Mouse (Mus musculus): Measurements from ENCODE around the gene AA986860. TPM values are rescaled to one million over a fixed set of nuclear protein-coding genes. Genes with fewer than 3 reads are reported as not detected.

Gene AA986860
- under 1 TPM; 0.68 to 0.88 TPM for total RNA-seq (2021)
- long read RNA-seq, experiment 1, partial matches to known transcripts = 0 of 1 reads
- long read RNA-seq, experiment 1, other reads (novel, unspliced or antisense) = 1 of 1 reads
- long read RNA-seq, experiment 2 = 0 reads

DNA sequence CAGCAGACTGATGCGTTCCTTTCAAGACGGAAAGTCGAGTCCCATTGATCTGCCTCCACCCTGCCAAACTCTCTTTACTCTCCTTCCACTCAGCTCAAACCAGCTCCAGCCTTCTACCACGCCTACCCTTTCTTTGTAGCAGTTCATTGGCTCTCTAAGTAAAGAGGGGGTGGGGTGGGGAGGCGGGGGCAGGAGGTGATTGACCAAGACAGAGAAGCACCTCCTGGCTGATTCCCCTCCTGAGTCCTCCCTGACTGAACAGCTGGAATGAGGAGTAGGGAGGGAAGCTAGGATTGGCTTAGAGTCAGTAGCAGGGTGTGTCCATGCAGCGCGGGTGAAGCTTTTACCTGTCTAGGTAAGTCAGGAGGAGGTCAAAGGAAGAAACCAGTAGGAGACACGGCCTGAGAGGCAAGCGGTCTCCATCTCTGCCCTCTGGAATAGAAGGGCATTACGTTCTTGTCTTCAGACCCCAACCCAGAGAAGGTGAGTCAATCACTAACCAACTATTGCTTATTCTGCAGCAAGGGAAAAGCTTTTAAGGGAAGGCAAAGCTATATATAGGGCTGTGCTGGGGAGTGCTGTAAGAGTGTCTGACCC is at the start of gene AA986860:
Gene AA986860 (plus strand): TSS at position 236 of the 597 bp plus-strand sequence.
- no peak for DNase-seq

DNA sequence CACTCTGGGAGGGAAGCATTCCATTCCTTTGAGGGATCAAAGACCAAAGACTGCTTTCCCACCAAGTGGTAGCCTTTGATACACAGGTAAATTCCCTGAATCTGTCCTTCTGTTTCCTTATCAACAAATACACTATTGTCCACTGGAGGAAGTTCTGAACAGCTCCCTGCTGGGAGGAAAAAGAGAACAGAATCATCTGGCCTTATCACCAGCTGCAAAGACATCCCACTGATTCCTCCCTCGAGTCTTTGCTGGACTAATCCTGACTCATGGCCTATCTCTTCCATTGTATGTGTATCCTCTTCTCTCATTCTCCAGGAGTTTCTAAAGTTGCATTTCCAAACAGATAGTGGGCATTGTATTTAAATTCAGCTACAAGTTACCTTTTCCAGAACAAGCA is 47.9 kb upstream of the AA986860 start:
- no peak for DNase-seq

DNA sequence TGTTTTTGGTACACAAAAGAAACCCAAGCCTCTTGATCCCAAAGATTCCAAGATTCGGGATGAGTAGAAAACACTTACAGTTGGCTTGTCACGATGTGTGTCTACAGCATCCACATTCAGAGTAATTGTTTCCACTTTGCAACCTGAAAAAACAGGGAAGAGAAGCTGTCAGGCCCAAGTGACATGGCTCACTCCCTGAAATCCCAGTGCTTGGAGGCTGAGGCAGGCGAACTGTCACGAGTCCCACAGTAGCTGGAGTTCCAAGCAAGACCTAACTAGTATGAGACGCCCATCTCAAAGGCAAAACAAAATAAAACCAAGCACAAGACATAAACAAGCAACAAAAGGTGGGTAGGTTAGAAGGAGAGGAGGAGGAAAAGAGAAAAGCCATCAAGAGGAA is 33.2 kb upstream of the AA986860 start:
- no peak for DNase-seq

DNA sequence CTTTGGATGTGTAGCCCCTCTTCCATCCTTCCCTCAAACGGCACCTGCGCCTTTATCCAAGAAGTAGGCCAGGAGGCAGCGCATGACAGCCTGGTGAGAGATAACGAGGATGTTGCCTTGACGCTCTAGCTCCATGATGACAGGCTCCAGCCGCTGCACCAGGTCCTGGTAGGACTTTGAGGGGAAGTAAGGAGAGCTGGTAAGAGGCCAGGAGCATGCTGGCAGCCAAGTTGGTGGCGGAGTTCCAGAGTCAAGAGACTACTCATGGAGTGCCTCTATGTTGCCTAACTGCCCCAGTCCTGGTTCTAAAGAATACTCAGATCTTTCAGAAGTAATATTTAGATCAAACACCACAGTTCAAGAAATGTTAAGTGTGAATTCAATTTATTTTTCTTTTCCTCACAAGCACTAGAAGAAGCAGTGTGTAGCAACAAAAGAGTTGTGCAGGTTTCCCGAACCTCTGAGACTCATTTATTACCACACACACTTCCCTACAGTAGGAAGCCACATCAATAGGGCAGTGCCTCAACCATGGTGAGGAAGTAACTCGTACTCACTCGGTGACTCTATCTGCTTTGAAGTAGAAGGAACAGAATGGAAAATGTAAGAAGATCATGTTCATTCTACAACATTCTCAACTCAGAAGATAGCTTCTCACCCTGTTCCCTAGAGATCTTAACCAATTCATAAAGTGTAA is 31.7 kb upstream of the AA986860 start:
- peak; percentile 7 for DNase-seq

DNA sequence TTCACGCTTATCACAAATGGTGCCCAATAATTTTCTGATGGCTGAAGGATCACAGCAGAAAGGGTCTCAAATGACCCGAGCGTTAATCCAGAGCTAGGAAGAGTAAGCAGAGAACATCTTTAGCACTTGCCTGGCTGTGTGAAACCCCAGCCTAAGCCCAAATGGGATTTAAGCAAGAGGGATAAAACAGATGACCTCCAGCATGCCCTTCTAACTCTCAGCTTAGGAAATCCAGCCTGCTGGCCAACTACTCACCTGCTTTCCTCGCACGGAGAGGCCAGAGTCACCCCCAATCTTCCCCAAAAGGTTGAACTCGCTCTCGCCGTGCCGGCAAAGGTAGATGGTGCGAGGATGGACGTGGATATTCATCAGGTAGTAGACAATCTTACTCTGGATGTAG is 29.8 kb upstream of the AA986860 start:
- DNase-seq = no peak

DNA sequence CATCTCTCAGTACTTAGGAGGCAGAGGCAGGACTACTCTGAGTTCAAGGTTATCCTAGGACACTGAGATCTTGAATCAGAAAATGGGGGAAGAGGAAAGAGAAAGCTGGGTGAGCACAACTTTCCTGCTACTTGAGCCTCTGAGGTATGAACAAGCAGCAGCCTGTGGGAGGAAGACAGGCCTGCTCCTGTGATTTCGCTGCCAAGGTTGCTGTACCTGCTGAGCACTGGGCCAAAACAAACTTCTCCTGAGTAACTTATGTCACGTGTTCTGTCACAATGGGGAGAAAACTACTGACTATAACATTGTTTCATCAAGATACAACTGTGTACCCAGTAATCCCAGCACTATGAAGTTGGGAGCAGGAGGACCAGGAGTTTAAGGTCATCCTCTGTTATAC is 28.2 kb upstream of the AA986860 start:
- DNase-seq = no peak

DNA sequence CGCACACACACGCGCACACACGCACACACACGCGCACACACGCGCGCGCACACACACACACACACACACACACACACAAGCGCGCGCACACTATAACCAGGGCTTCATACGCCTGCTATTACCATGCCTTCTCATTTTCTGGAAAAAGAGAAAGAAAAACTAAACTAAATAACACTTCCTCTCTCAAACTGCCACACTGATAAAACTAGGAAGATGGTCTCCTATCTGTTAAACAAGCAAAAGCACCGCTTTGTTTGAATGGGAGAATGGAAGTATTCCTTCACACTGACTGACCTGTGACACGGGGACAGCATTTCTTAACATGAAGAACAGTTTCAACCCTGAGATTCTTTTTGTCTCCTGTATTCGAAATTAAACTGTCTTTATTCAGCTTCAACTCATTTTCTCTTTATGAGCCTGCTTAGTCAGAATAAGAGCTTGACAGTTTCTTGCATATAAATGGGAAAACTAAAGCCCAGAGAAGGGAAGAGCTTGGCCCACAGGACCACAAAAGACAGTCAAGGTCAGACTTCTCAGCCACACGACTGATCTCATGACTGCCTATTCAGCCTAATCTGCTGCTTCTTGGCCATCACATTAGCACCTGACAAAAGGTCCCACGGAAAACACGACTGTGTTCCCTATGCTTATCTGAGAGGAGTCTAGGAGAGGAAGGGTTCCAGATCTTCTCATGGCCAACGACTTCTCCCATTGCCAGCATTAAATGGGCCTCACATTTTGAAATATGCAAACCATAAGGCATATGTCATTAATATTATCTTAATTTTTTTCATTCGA is 21.3 kb upstream of the AA986860 start:
- no peak for DNase-seq

DNA sequence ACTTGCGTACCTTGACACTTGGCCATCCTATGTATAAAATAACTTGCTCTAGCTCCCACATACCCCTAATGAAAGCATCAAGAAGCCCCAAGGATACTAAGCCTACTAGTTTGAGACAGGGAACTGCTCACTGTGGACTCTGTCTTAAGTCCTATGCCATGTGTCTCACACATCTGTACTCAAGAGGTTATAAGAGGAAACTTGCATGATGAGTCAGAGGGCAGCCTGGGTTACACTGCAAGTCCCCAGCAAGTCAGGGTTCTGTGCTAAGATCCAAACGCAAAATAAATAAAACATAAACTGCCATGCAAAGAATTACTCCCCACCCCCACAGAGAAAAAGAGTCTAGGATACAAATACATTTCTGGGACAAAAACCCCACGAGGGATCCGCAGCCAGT is 17.7 kb upstream of the AA986860 start:
- no peak for DNase-seq

DNA sequence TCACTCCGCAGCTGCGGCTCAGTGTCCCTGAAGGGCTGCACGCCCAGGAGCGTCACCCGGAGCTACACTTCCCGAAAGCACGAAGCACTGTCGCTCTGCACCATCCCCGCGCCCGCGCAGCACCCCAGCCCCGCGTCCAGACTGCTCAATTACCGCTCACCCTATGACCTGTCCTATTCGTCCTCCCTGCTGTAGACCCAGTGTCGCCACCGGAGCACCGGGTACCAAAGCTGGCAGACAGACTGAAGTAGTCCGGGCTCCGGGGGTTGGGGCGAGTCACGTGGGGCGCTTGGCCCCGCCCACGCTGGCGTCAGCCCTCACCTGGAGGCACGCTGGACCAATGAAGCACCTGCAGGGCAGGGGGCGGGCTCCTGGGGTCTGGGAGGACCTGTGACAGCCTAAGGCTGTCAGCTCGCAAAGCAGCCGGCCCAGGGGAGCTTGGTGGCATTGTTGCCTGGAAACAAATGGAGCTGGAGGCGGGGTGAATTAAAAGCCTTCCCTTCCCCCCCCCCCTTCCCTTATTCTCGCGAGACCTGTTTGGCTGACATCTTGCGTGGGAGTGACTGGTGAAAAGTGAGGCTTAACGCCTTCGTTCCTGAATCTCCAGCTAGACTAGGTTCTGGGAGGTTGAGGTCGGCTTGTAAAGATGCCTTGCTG is 16.1 kb upstream of the AA986860 start, which contains the start of gene Gm29427:
Gene Gm29427 (minus strand): TSS at position 239 of the 657 bp plus-strand sequence.
- peak; percentile 84 for DNase-seq

DNA sequence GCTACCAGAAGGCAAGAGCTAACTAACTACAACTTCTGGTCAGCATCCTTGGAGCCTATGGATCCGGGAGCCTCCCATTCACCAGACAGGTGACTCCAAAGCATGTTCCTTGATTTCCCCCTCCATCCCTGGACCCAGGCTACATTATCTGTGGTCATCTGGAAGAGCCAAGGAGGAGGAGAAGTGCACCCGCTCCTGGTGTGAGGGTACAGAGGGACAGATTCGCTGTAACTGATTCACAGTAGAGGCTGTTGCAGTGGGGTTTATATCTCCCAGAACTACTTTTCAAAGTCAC is 15.6 kb upstream of the AA986860 start:
- DNase-seq = no peak

DNA sequence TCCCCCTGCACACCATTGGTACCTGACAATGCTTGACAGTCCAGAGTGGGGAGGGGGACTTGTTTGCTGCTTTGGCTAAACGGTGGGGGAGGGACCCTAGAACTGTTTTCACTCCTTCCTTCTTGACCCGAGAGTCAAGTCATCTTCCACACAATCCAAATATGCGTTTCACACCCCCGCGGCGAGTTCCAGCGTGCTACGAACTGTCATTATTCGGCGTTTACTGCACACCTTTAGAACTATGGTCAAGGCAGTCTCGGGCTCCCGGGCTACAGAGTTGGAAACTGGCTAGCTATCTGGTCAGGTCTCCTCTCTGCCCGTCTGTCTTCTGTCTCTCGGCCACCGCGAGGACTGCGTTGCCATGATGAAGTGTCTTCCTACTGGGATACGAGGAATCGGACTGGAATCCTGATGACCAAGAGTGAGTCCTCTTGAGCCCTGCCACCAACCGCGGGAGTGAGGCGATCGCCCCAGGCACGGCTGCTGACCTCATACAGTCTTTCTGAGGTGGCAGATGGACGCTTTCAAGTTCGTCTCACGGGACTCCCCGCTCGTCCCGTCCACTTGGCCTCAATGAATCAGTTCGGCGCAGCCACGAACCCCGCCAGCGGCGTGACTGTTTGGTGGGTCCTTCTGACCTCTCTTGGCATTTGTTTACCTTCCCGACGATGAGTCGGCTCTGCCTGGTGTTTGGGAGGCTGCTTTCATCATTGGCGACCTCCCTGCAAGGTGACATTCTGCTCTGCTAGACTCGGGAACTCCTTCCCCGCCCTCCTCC is 15.1 kb upstream of the AA986860 start:
- peak; percentile 51 for DNase-seq

DNA sequence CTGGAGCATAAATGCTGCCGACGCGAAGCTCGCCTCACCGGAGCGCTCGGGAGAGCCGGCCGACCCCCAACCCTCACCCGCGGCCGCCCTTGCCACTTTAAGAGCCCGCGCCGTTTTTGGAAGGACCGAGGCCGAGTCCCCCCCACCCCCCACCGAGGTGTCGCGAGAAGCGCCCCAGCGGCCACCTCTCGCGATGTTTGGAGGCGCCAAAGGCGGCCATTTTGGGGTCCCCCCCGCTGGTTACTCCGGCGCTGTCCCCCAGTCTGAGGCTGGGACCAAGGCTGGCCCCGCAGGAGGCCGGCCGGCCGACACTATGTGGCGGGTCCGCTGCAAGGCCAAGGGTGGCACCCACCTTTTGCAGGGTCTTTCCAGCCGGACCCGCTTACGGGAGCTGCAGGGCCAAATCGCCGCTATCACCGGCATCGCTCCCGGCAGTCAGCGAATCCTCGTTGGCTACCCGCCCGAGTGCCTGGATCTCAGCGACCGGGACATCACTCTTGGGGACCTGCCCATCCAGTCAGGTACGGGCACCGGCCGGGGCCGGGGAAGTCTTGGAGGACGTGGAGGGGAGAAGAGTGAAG is 14.4 kb upstream of the AA986860 start, which contains the start of gene Yod1:
Gene Yod1 (plus strand): TSS at position 37 of the 581 bp plus-strand sequence.
- peak; percentile 95 for DNase-seq

DNA sequence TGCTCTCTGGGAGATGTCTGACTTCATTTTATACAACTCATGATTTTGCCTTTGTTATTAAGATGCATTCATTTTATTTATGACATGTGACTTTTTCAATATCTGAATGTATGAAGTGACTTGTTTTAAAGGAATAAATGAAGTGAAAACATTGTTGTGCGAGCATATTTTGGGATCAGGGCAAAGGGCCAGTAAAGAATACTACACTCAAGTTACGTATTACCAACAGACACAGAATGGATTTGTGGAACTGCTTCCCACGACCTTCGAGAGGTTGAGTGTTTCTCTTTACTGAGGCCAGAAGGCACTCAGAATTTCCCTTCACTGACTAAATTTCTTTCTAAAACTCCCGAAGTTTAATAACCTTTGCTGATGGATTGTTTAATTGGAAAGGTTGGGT is 7.6 kb upstream of the AA986860 start:
- no peak for DNase-seq

DNA sequence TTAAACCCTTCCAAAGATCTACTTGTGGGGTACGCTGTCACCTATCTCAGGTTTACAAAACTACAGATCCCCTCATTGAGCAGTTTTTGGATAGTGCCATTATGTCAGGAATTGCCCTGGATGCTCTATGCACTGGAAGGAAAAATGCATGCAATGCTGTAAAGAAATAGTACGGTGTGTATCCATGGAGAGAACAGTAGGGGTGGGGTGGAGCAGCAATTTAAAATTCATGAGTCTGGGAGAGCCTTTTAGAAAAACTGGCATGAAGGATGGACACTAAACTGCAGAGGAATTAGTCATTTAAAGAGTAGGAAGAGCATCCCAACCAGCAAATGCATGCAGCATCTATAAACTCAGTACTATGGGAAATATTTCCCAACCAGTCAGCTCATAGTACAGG is 5.4 kb upstream of the AA986860 start:
- DNase-seq = no peak

DNA sequence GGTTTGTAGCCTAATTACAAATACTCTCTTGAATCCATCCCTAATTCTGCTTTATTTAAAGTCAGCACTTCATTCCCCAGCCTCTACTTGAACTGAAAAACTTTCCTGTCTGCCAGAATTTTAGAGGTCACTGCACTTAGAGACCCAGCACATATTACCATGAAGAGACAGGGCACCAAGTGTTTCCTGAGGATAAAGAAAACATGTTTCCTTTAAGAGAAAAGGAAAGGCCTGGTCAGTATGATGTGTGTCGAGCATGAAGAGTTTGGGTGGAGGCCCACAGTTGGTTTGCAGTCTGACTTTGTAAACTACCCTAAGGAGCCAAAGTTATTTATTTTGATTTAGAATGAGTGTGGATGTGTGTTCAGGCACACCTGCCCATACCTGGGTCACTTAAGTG is 3.7 kb upstream of the AA986860 start:
- no peak for DNase-seq

DNA sequence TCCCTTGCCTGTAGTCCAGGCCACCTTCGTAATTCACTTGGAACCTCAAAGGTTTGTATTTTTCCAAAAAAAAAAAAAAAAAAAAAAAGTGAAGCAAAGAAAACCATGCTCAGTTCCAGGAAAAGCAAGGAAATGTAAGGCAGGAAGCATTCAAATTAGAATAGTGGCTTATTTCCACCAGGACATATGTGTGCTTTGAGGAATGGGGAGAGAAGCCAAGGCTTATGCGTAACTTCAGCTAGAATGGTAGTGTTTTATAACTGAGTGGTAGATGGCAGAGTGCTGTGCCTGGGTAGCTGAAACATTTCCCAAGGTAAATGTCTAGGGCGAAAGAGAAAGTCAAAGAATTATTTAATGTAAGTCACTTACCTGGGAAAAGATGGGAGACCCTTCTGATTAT is 3.1 kb upstream of the AA986860 start:
- DNase-seq = no peak

DNA sequence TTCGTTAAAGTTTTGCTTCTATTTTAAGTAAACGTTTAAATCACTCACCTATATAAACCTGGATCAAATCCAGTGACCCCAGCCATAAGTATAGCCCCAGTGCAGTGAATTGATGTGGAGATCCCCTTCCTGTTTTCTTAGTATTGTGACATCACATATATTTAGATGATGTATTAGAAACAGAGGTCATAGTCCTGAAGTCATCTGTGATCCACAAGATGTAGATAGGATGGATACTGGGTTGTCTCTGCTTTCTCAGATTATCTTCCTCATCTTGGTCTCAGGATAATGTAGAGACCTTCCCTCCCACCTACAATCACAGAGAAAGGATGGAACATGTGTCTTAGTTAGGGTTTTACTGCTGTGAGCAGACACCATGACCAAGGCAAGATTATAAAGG is 2.6 kb upstream of the AA986860 start, which contains the start of gene Pfkfb2:
Gene Pfkfb2 (minus strand): TSS at position 101 of the 400 bp plus-strand sequence.
- no peak for DNase-seq

DNA sequence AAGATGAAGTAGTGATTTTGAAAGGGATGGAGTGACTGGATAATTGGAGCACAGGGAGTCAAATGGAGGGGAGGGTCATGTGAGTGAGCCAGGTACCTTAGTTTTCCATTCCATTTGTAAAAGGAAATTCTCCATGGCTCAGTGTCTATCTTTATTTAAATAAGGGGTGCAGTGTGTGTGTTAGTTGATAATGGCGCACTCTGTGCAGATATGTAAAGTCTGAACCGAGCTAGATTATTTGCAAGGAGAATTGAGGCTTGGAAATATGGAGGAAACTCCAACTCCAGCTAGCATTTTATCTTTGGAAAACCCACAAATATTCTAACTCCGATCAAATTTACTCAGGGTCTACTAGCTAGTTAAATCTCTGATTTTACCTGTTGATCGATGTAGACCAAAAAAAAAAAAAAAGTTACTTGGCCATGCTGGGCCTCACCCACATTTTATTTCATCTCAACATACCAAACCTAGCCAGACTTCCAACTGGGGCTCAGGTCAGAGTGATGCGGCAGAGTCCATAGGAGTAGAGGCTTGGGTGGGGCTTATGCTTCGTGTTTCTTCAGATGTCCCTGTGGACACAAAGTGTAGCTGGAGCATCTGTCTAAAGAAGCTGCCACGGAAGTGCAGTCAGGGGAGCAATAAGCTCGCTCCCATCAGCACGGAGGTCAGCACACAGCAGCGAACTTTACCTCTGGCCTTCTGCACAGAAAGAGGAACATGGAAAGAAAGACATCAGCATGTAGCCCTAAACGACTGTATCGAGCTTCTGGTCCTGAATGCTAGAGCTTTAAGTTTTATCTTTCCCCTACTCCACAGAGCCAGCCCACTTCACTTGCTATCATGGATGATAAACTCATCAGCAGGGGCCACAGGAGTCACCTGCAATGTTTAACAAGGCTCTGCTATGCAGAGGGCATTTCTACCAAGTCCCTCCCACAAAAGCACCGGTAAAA is 1.2 kb downstream of the AA986860 start:
- DNase-seq = no peak

DNA sequence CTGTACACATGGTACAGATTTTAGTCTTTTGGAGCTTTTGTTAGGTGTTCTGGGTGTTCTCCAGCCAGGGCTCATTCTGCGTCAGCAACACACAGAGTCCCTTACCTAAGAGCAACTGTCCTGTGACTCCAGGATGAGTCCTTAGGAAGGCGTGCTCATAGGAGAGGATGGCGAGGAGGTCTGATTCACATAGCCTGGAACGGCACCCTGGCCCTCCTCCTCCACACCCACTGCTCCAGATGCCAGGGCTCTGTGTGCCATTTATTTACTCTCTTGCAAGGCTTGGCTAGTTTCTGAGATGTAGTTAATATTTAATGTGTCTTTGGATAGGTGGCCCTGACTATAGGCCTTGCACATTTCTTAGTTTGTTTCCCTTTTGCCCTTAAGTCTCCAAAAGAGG is 1.9 kb downstream of the AA986860 start:
- no peak for DNase-seq

DNA sequence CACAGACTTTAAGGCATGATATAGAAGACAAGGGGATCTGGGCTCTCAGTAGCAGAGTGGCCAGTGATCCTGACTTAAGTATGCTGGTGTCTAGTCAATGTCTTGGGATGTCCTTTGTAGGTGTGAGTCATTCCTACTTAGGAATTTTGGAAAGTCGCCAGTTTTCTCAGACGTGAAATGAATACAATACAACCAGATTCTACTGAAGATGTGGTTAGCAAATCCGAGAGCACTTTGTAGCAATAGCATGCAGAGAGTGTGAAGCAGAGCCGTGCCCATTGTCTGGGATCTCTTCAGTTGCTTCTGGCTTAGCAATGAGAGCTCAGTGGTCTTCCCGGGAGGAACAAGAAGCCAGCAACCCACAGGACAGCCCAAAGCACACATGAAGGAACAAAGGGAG is 2.7 kb downstream of the AA986860 start:
- DNase-seq = no peak
